Mouse (Mus musculus): ENCODE results near the gene Adck2.

- TF ChIP-seq CTCF (IDR thresholded peaks at IDR 0.05; ENCODE audit: control insufficient read depth, insufficient read depth, insufficient replicate concordance, low read depth, low read length) (no peak), POLR2A (IDR thresholded peaks at IDR 0.05; ENCODE audit: control insufficient read depth, low read depth, low read length) (no peak)
Measured at GRCm38 (mm10) chr6:39528671-39529535, 44.8 kb upstream of the Adck2 start.
